Mouse (Mus musculus) MEL (cell line): ENCODE measurements at regions not wholly inside any gene's neighbourhood (a gene's known extent, or its start where the extent isn't known, plus 50 kb on each side); places are given as distances from the start of the nearest gene placed in this dataset.

Experiments
- DNase-seq: peaks from one replicate; pipeline ENCODE4 v3.0.0; 2011; ENCODE audit warnings: low read depth, low spot score
- H3K27ac ChIP-seq: 2 replicates; pipeline ENCODE4 v1.5.1; 2012; ENCODE audit warnings: low read depth, mild to moderate bottlenecking, control low read depth, low read length, moderate library complexity; ENCODE audit not compliant: control insufficient read depth
- H3K27me3 ChIP-seq, 2 experiments: fragments of 150-350 bp in 1 of 2; sonication (generic) in 1 of 2; 2 replicates each; pipeline ENCODE4 v1.6.1; 2012; ENCODE audit warnings: low read length in 2 of 2, mild to moderate bottlenecking in 2 of 2, improper control_type of control experiment in 1 of 2, moderate library complexity in 1 of 2; ENCODE audit not compliant: insufficient read depth in 2 of 2, control insufficient read depth in 1 of 2
- H3K36me3 ChIP-seq, 2 experiments: 2 replicates each; pipeline ENCODE4 v1.6.1; 2012 to 2014; ENCODE audit warnings: low read length in 2 of 2, improper control_type of control experiment in 1 of 2, inconsistent platforms in 1 of 2, mild to moderate bottlenecking in 1 of 2; ENCODE audit not compliant: insufficient read depth in 2 of 2, control insufficient read depth in 1 of 2
- H3K4me1 ChIP-seq, 2 experiments: fragments of 150-350 bp in 1 of 2; sonication (generic) in 1 of 2; 2 replicates each; pipeline ENCODE4 v1.6.1; 2012; ENCODE audit warnings: low read length in 2 of 2, improper control_type of control experiment in 1 of 2, mild to moderate bottlenecking in 1 of 2; ENCODE audit not compliant: insufficient read depth in 2 of 2, control insufficient read depth in 1 of 2
- H3K4me3 ChIP-seq, 2 experiments: fragments of 150-350 bp in 1 of 2; sonication (generic) in 1 of 2; 2 replicates each; pipeline ENCODE4 v1.5.1; 2012; ENCODE audit warnings: low read depth in 2 of 2, low read length in 2 of 2, mild to moderate bottlenecking in 2 of 2, moderate library complexity in 2 of 2, control low read depth in 1 of 2, improper control_type of control experiment in 1 of 2; ENCODE audit not compliant: control insufficient read depth in 1 of 2, insufficient read depth in 1 of 2
- H3K79me2 ChIP-seq: 2 replicates; pipeline ENCODE4 v1.6.1; 2012; ENCODE audit warnings: mild to moderate bottlenecking, low read length, moderate library complexity; ENCODE audit not compliant: control insufficient read depth, poor library complexity, insufficient read depth
- H3K9ac ChIP-seq: 2 replicates; pipeline ENCODE4 v1.6.1; 2012; ENCODE audit warnings: low read depth, mild to moderate bottlenecking, control low read depth, low read length, moderate library complexity; ENCODE audit not compliant: control insufficient read depth, poor library complexity, severe bottlenecking
- H3K9me3 ChIP-seq: fragments of 150-350 bp; sonication (generic); replicated peaks from 2 replicates; pipeline ENCODE4 v1.6.1; 2012; ENCODE audit warnings: mild to moderate bottlenecking, low read length, improper control_type of control experiment, moderate library complexity; ENCODE audit not compliant: insufficient read depth
- CHD2 ChIP-seq: IDR thresholded peaks from 2 replicates; pipeline ENCODE4 v1.6.1; 2011; ENCODE audit warnings: low read length, improper control_type of control experiment
- CTCF ChIP-seq, 3 experiments: IDR thresholded peaks in 2 of 3; conservative IDR thresholded peaks in 1 of 3; 2 replicates each; pipeline ENCODE4 v1.5.1; 2011 to 2012; ENCODE audit warnings: low read length in 3 of 3, low read depth in 2 of 3, mild to moderate bottlenecking in 2 of 3, improper control_type of control experiment in 1 of 3, inconsistent platforms in 1 of 3, mixed read lengths in 1 of 3, moderate library complexity in 1 of 3; ENCODE audit not compliant: control insufficient read depth in 1 of 3, insufficient read depth in 1 of 3, poor library complexity in 1 of 3, severe bottlenecking in 1 of 3
- E2F4 ChIP-seq: IDR thresholded peaks from 2 replicates; pipeline ENCODE4 v1.6.1; 2011; ENCODE audit warnings: low read depth, low read length, improper control_type of control experiment, borderline replicate concordance
- HCFC1 ChIP-seq: IDR thresholded peaks from 2 replicates; pipeline ENCODE4 v1.6.1; 2012; ENCODE audit warnings: low read depth, mild to moderate bottlenecking, inconsistent platforms, low read length, improper control_type of control experiment, moderate library complexity
- JUND ChIP-seq: IDR thresholded peaks from 2 replicates; pipeline ENCODE4 v1.6.1; 2011; ENCODE audit warnings: low read depth, mild to moderate bottlenecking, improper control_type of control experiment, low read length
- KAT2A ChIP-seq: conservative IDR thresholded peaks from 2 replicates; pipeline ENCODE4 v1.6.1; 2012; ENCODE audit warnings: low read depth, low read length, improper control_type of control experiment, inconsistent platforms
- MAX ChIP-seq: IDR thresholded peaks from 2 replicates; pipeline ENCODE4 v1.6.1; 2011; ENCODE audit warnings: low read length, improper control_type of control experiment
- MAZ ChIP-seq: IDR thresholded peaks from 2 replicates; pipeline ENCODE4 v1.6.1; 2012; ENCODE audit warnings: low read depth, mild to moderate bottlenecking, inconsistent platforms, low read length, improper control_type of control experiment
- MXI1 ChIP-seq: IDR thresholded peaks from 2 replicates; pipeline ENCODE4 v1.6.1; 2011; ENCODE audit warnings: mild to moderate bottlenecking, low read depth, low read length, improper control_type of control experiment
- MYB ChIP-seq: IDR thresholded peaks from 2 replicates; pipeline ENCODE4 v1.6.1; 2011; ENCODE audit warnings: mild to moderate bottlenecking, low read depth, low read length, improper control_type of control experiment
- MYC ChIP-seq: IDR thresholded peaks from 2 replicates; pipeline ENCODE4 v1.6.1; 2011; ENCODE audit warnings: low read depth, mild to moderate bottlenecking, low read length, improper control_type of control experiment, moderate library complexity
- NELFE ChIP-seq: IDR thresholded peaks from 2 replicates; pipeline ENCODE4 v1.6.1; 2011; ENCODE audit warnings: low read depth, low read length, improper control_type of control experiment
- POLR2A ChIP-seq, 2 experiments: IDR thresholded peaks; 2 replicates each; pipeline ENCODE4 v1.6.1; 2011 to 2012; ENCODE audit warnings: low read length in 2 of 2, mild to moderate bottlenecking in 2 of 2, control low read depth in 1 of 2, improper control_type of control experiment in 1 of 2, low read depth in 1 of 2, moderate library complexity in 1 of 2; ENCODE audit not compliant: control insufficient read depth in 1 of 2, insufficient read depth in 1 of 2, poor library complexity in 1 of 2
- POLR2AphosphoS2 ChIP-seq: IDR thresholded peaks from 2 replicates; pipeline ENCODE4 v1.6.1; 2011; ENCODE audit warnings: low read length, improper control_type of control experiment
- POLR2AphosphoS5 ChIP-seq: IDR thresholded peaks from 2 replicates; pipeline ENCODE4 v1.6.1; 2012; ENCODE audit warnings: low read depth, borderline replicate concordance, mild to moderate bottlenecking, inconsistent platforms, low read length, moderate library complexity, mixed read lengths
- RAD21 ChIP-seq: IDR thresholded peaks from 2 replicates; pipeline ENCODE4 v1.6.1; 2011; ENCODE audit warnings: mild to moderate bottlenecking, low read depth, low read length, improper control_type of control experiment
- SMC3 ChIP-seq: IDR thresholded peaks from 2 replicates; pipeline ENCODE4 v1.6.1; 2011; ENCODE audit warnings: low read depth, low read length, improper control_type of control experiment
- TBP ChIP-seq: IDR thresholded peaks from 2 replicates; pipeline ENCODE4 v1.8.0; 2011; ENCODE audit warnings: low read depth, low read length, improper control_type of control experiment
- TCF12 ChIP-seq: IDR thresholded peaks from 2 replicates; pipeline ENCODE4 v1.6.1; 2014; ENCODE audit warnings: low read depth, mild to moderate bottlenecking, inconsistent platforms, low read length, improper control_type of control experiment, moderate library complexity
- USF2 ChIP-seq, 2 experiments: IDR thresholded peaks; 2 replicates each; pipeline ENCODE4 v1.6.1; 2011 to 2012; ENCODE audit warnings: improper control_type of control experiment in 2 of 2, low read length in 2 of 2, borderline replicate concordance in 1 of 2, inconsistent platforms in 1 of 2, low read depth in 1 of 2, mild to moderate bottlenecking in 1 of 2; ENCODE audit not compliant: insufficient read depth in 1 of 2
- ZMIZ1 ChIP-seq: IDR thresholded peaks from 2 replicates; pipeline ENCODE4 v1.6.1; 2012; ENCODE audit warnings: low read depth, mild to moderate bottlenecking, inconsistent platforms, low read length, improper control_type of control experiment, moderate library complexity

- no peaks in the 10 kb centered on the region for H3K9me3 ChIP-seq
- no peak for DNase-seq
These were observed 93.0 kb upstream of the Csf3r start for GRCm38 (mm10) chr4:125931321-125931720.

GRCm38 (mm10) chr4:125932036-125932756 lies 92.2 kb upstream of the Csf3r start:
- no peaks in the 10 kb centered on the region for H3K36me3 ChIP-seq
- H3K27ac ChIP-seq, result no peak overlapping the region
- no peaks in the 10 kb centered on the region for H3K4me1 ChIP-seq
- H3K4me3 ChIP-seq, result no peak overlapping the region
- H3K27me3 ChIP-seq, result no peaks in the 10 kb centered on the region
- no peak for DNase-seq
- H3K9me3 ChIP-seq, result no peaks in the 10 kb centered on the region
- TF ChIP-seq KAT2A (no peak), JUND (no peak), MAX (no peak), CTCF (IDR thresholded peaks at IDR 0.05 in 2 of 3, conservative IDR thresholded peaks at IDR 0.05 in 1 of 3; ENCODE audit: control insufficient read depth in 1 of 3, insufficient read depth in 1 of 3, low read depth in 2 of 3, low read length in 3 of 3, poor library complexity in 1 of 3, severe bottlenecking in 1 of 3) (no peak), MXI1 (no peak), E2F4 (no peak), MYB (no peak), SMC3 (no peak)
- no peaks in the 10 kb centered on the region for H3K79me2 ChIP-seq
- no peak overlapping the region for H3K9ac ChIP-seq

More at GRCm38 (mm10) chr4:125931321-125931720, 93.0 kb upstream of the Csf3r start:
- Histone ChIP-seq H3K9ac (no peak overlapping the region), H3K36me3 (no peaks in the 10 kb centered on the region), H3K27ac (no peak overlapping the region), H3K4me3 (no peak overlapping the region), H3K79me2 (no peaks in the 10 kb centered on the region), H3K4me1 (no peaks in the 10 kb centered on the region), H3K27me3 (no peaks in the 10 kb centered on the region)
- no peak for TF ChIP-seq POLR2AphosphoS5
- TF ChIP-seq E2F4, result no peak
- TF ChIP-seq SMC3, result no peak
- TF ChIP-seq POLR2A (IDR thresholded peaks at IDR 0.05; ENCODE audit: control insufficient read depth in 1 of 2, insufficient read depth in 1 of 2, low read depth in 1 of 2, low read length in 2 of 2, poor library complexity in 1 of 2), result no peak
- TF ChIP-seq HCFC1, result no peak
- TF ChIP-seq MAZ, result no peak
- no peak for TF ChIP-seq POLR2AphosphoS2
- no peak for TF ChIP-seq TBP
- TF ChIP-seq USF2 (IDR thresholded peaks at IDR 0.05; ENCODE audit: borderline replicate concordance in 1 of 2, insufficient read depth in 1 of 2, low read depth in 1 of 2, low read length in 2 of 2), result no peak

GRCm38 (mm10) chr4:125936357-125936756 lies 88.0 kb upstream of the Csf3r start:
- no peaks in the 10 kb centered on the region for H3K36me3 ChIP-seq
- H3K4me1 ChIP-seq, result no peaks in the 10 kb centered on the region
- H3K4me3 ChIP-seq, result no peak overlapping the region
- H3K27ac ChIP-seq, result no peak overlapping the region
- H3K27me3 ChIP-seq, result no peaks in the 10 kb centered on the region
- DNase-seq, result no peak
- no peaks in the 10 kb centered on the region for H3K9me3 ChIP-seq
- no peak overlapping the region for H3K9ac ChIP-seq
- no peaks in the 10 kb centered on the region for H3K79me2 ChIP-seq
- TF ChIP-seq CTCF (IDR thresholded peaks at IDR 0.05 in 2 of 3, conservative IDR thresholded peaks at IDR 0.05 in 1 of 3; ENCODE audit: control insufficient read depth in 1 of 3, insufficient read depth in 1 of 3, low read depth in 2 of 3, low read length in 3 of 3, poor library complexity in 1 of 3, severe bottlenecking in 1 of 3) (no peak), MYB (no peak), NELFE (no peak), TCF12 (no peak), CHD2 (no peak), TBP (no peak), POLR2AphosphoS5 (no peak), MYC (no peak), ZMIZ1 (no peak), USF2 (IDR thresholded peaks at IDR 0.05; ENCODE audit: borderline replicate concordance in 1 of 2, insufficient read depth in 1 of 2, low read depth in 1 of 2, low read length in 2 of 2) (no peak), RAD21 (no peak)
- TF ChIP-seq, all 39 proteins: peak for 0
